Mouse (Mus musculus) megakaryocyte, adult 5-6 weeks (primary cell): Measurements from ENCODE around the gene Plpp3. TPM values are rescaled to one million over a fixed set of nuclear protein-coding genes. Genes with fewer than 3 reads are reported as not detected.

ENCODE experiments used
- ATAC-seq: 2 replicates; pipeline ENCODE4 v1.8.0; 2016; ENCODE audit warnings: mild to moderate bottlenecking, inconsistent platforms; ENCODE audit not compliant: poor library complexity, severe bottlenecking
- total RNA-seq, 2 experiments: library from RNA; stranded (forward) in 1 of 2; stranded (reverse) in 1 of 2; fragments of 153-499, 151-499 nt in 1 of 2; fragments of 221-1000, 200-1000 nt in 1 of 2; gene quantifications; 2 replicates each; pipeline versions ENCODE4 v1.2.3 to v1.2.4; 2015 to 2017

Gene Plpp3
- total RNA-seq, 2 experiments from 2014 or later: 0.29 TPM

DNA sequence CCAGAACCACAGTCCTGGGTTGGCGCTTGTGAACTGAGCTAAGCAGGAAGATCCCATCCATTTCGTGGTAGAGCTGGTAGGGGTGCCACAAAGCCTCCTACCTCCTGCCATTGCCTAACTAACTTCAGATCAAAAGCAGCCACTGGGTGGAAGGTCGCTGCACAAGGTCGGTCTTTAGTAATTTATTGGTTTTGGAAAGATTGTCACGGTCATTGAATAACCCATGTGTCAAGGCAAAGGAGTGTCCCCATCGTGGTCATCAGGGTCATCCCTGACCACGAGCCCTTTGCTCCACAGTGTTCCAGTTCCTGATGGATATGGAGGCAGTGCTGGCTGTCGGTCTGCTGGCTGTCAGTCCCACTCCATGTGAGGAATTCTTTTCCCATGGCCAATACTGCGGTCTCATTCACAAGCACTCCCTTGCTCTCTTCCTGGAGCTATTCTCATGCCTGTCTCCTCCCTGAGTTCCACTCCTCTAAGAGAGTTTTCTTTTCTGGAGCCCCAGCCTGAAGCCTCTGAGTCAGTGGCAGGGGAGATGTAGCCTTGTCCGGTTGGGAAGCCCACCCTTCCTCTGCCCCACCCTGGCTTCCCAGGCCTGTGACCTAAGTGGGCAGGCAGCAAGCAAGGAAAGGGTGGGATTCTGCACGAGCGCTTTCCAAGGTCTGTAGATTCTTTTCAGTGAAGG is 58.7 kb downstream of the Plpp3 start:
- no peak for ATAC-seq

DNA sequence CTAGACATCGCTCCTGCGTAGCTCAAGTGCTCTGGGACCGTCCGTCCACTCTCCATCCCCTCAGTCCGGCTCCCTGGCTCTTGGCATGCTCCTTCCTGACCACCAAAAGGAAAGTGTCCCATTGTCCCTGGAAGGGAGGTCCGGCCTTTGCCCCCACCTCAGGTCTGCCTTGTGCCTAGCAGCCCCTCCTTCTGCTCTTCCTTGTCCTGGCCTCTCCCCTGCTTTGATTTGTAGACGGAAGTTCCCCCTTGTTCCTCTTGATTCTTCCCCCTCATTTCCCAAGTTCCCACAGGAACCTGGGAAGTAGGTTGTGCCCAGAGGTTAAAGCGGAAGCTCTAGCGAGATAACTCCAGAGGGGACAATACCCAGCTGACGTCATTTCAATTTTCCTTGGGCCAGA is 61.1 kb downstream of the Plpp3 start:
- no peak for ATAC-seq

DNA sequence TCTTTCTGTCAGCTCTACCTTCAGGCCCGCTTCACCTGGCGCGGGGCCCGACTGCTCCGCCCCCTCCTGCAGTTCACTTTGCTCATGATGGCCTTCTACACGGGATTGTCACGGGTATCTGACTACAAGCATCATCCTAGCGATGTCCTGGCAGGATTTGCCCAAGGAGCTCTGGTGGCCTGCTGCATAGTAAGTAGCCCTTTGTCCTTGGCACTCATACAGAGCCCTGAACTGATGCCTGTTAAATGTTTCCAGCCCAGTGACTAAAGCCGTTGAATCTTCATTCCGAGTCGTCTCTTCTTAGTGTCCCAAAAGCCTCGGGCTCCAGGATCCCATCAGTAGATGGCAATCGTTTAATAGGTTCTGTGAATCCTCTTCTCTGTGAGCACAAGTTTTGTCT is 62.2 kb downstream of the Plpp3 start:
- no peak for ATAC-seq

DNA sequence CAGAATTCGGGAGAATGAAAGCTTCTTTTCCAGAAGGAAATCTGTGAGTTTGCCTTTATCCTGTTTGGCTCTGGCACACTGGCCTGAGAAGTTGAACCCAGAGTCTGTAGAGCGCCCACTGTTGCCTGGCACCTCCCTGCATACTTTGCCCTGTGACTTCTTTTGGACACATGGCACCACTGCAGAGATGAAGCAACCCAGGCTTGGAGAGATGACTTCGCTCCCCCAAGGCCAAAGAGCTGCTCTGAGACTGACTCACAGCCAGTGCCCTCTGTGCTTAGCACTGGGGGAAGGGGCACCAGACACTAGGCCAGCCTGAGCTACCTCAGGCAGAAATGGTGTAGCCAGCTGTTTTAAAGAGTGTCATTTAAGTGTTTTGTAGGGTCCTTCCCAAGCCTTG is 63.7 kb downstream of the Plpp3 start:
- ATAC-seq: no peak

DNA sequence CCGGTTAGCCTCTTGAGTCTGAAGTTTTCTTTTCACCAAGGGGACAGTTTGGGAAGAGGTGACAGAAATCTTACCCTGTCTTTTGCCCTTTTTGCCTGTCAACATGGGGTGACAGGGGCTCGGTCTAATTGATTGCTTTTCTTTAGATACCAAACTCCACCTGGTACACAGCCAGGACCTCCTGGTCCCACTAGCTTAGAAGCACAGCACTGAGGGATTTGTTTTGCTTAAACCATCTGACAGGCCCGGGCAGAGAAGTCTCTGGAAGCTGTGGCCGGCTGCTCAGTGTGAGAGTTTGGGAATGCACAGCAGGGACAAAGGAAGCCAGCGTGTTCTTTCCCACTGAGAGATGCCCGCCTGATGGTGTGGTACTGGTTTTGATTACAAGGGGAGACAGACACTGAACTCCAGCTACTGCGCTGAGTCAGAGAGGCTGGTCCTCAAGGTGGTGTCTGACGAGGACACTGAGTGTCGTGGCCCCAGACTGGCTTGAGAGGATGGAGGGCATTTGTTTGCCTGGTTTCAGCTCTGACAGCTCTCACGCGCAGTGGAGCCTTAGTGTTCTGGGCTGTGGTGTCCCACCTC is 64.2 kb downstream of the Plpp3 start:
- ATAC-seq: no peak

DNA sequence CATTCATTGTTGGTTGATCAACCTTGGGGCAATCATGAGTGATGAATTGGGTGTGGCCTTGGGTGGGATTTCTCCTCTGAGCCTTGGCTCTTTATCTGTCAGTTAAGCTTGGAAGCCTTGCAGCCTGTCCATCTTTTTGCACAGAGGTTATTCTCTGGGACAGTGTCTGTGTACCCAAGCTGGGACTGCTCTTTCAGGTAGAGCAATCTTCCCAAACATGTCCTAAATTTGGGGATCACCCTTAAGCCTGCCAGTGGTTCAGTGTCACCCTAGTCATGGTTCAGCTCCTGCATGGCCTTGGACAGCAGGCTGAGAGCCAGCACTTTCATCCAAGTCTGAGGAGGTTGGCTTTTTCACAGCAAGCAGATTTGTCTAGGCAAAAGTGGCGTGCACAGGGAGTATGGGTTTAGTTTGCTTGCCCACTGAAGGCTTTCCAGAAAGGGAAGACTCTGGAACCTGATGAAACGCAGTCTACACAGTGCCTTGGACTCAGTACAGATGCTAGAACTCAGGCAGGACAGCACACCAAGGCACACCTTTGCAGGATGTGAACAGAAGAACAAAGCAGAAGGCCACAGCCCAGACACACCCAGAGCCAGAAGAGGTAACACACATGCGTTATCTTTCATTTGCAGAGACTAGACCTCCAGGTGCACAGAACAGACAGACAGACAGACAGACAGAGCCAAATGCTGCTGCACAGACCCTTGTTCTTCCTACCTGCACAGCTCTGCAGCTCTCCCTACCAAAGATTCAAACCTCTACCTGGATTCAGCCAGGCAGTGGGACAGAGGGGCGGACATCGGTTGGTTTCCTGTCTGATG is 66.2 kb downstream of the Plpp3 start:
- ATAC-seq: no peak

DNA sequence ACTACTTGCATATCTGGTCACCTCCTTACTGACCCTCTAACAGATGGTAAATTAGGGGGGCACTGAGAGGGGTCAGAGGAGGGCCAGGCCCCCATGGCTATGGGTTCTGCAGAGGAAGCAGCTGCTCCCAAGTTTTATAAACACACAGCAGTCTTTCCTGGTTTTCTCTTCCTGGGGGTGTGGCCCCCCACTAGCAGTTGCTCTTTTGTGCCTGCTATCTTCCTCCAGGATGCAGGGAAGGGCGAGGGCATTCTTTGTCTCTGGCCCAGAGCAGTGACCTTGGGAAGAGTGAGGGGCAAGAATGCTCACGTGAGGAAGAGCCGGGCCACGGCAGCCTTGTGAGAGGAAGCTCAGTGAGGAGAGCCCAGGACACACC is 66.8 kb downstream of the Plpp3 start:
- no peak for ATAC-seq

DNA sequence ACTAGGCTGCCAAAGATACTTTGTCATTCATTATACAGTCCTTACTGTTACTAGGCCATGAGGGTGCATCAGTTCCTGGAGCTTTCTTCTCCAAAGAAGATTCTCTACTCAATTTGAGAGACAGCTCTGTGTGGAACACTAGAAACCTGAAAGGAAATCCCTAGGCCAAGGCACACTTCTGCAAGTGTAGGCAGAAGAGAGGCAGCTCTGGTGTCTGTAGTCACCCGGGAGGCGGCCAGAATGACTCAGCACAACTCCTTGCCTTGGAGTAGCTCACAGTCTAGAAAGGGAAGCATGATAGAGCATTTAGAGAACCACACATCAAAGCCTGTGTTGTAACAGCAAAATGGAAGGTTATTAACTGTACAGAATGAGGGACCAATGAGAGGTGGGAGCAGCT is 68.4 kb downstream of the Plpp3 start:
- peak; percentile 94 for ATAC-seq

DNA sequence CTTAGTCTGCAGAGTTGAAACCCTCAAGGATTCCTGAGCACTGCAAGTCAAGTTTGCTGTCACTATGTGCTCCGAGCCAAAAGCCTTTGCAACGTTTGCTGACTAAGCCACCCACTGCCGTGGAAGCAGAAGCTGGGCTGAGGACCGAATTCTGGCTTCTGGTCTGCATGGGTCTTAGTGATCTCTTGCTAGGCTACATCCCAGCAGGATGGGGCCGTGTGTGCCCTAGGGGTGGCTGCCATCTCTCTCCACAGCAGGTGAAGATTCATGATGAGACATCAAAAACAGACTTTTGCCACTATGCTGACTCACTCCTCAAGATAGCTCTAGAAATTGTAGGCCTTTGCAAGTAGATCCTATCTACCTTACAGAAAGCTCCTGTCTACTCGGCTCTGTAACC is 69.2 kb downstream of the Plpp3 start:
- ATAC-seq: no peak

DNA sequence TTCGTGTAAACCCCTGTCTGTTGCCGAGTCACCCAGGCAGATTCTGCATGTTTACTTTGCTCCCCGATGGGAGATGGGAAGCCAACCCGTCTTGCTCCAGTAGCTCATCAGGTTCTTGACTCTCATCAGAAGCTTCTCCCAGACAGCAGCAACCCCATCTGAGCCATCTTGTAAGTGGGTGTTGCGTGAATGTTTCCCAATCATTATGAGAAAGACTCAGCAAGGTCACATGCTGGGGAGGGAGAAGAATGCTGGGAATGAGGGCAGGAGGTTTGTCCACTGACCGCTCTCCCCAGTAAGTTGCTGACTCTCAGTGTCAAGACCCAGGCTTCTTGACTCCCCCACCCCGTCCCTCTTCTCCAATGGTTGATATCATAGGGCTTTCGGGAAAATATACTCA is 73.0 kb downstream of the Plpp3 start:
- no peak for ATAC-seq

DNA sequence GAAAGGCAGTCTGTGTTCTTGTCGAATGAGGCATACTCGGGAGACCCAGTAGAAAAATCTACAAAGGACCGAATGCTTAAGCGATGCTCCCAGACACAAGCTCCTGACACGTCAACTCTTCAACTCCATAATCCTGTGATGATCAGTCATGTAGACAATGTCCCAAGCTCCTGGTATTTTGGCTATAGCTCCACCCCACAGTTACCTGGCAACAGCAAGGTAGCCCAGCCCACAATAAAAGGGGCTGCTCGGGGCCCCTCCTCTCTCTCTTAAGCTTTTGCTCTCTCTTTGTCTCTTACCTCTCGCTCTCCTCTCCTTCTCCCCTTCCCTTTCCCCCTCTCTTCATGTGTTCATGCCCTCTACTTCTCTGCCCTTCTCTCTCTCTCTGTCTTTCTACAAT is 83.1 kb downstream of the Plpp3 start:
- no peak for ATAC-seq

DNA sequence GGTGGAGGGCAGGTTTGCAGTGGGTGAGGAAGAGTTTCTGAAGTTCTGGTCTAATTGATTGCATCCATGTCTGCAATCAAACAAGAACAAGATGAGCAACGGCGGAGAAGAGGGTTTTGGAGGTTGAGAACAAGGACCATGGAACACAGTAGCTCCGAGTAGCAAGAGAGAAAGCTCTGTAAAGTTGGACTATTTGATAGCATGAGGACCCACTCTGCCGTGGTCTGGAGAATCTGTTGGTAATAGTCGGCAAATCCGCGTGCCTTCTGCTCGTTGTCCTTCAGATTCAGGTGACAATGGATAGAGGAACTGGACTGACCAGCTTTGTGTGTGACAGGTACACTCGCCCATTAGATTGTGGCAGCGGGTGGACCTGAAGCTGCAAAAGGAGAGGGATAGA is 87.8 kb downstream of the Plpp3 start:
- no peak for ATAC-seq

DNA sequence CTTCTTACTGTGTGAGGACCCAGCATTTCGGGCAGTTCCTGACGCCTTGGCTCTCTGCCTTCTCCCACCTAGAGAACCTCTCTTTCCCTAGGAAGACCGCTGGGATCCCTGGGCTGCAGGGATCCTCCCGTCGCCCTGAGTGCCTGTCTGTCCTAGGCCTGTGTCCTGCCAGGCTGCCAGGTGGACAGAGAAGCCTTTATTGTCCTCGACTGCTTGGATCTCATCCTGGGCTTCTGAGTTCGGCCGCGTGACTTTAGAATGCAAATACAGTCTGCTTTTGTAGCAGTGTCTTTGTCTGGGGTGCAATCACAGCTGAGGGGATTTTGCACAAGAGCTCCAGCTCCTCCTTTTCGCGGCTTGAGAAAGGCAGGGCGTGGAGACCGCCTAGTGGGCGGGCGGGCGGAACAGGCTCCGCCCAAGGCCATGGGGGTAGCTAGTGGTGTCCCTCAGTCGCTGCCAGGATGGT is 88.4 kb downstream of the Plpp3 start:
- peak; percentile 75 for ATAC-seq

DNA sequence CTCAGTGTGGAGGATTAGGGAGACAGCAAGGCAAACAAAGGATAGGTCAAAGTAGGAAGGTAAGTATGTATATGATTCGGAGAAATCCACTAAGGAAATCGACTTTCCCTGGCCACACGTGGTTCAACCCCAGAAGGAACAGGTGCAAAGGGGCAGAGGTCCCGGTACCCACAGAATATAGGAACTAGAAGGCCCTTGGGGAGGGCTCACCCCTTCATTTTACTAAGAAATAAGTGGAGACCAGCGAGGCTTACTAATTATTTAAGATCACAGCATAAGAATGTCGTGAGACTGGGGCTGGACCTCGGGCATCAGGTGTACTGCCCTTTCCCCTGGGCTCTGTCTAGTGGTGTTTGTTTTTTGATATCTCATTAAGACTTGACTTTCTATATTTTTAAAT is 89.2 kb downstream of the Plpp3 start:
- ATAC-seq: no peak

DNA sequence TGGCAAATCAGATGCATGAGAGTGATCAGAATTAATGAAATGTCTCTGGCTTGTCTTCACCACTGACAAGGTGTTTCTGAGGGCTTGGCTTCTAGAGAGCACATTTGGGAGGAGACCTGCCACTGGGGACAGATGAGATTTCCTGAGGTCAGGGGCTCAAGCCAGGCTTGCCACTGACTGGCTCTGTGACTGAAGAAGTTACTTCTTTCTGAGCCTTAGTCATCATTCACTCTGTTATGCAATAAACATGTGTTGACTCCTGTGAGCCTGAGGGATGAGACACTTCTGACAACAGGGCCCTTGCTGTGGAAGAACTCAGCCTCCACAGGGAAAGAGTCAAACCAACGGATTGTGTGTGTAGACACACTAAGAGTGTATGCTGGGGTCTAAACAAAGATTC is 91.0 kb downstream of the Plpp3 start:
- peak; percentile 59 for ATAC-seq

DNA sequence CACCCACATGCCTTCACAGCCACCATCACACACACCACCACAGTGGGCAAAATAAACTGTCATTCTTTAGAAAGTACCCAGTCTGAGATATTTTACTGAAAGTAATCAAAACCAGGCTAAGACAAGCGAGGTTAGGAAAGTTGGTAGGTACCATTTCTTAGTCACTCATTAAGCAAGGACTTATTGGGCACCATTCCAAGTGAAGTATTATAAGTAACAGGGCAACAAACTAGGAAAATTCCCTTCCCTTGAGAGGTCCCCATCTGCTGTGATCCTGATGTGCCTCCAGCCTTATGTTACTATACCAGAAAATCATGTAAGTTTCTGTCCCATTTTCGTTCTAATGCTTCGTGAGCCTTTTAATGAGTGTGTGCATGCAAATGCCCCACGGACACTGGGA is 92.1 kb downstream of the Plpp3 start:
- ATAC-seq: no peak

DNA sequence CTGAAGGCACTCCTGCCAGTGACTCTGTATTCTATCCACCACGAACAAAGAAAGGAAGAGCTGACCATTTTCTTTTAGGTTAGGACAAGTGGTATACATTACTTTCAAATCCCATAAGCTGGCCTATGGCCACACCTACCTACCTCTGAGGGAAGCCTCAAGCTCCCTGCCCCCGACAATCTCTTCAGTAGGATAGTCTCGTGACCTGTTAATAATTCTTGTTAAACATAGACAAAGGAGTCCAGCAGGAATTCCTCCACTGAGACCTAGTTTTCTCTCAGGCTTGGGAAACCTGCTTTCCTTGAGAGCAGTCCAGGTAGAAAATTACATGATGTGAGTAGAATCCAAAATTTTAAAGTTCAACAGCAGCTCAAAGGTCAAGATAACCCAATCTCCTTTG is 93.8 kb downstream of the Plpp3 start:
- no peak for ATAC-seq

DNA sequence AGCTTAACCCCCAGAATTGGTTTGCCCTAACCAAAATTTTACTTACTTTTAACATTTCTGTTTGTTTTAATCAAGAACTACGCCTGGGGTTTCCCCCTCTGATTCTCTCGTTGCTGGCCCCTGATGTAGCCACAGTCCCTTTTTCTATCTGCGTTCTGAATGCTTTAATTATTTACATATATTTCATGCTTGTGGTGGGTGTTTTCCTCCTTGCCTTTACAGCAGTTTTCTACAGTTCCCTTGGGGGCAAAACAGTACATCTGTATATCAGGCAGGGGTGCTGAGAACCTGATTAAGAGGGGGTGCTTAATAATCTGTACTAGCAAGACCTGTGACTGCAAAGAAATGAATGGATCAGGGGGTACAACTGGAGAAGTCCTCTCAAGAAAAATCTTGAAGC is 94.9 kb downstream of the Plpp3 start:
- no peak for ATAC-seq

DNA sequence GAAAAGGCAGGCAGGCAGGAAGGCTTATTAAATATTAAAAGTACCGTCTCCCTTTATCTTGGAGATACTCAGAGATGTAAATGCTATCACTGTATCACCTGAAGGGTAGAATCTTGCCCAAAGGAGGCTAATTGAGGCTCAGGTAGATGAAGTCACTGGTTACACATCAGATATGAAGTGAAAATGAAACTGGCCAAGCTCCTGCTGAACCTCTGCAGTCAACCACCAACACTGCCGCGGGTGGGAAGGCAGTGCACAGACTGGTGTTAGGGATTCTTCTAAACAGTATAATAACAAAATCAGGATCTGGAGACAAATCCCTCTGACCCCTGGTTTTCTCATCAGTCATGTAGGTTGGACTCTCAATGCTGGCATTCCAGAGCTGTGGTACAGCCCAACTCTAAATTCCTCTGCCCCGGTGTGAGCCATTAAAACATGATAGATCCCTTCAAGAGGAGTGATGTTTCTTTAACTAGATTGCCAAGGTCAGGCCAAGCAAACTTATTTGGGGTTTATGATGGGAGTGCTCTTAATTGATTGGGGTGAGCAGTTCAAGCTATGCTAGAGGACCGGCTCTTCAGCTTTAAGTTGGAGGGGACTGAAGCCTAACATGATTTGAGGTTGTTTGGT is 95.5 kb downstream of the Plpp3 start:
- no peak for ATAC-seq

DNA sequence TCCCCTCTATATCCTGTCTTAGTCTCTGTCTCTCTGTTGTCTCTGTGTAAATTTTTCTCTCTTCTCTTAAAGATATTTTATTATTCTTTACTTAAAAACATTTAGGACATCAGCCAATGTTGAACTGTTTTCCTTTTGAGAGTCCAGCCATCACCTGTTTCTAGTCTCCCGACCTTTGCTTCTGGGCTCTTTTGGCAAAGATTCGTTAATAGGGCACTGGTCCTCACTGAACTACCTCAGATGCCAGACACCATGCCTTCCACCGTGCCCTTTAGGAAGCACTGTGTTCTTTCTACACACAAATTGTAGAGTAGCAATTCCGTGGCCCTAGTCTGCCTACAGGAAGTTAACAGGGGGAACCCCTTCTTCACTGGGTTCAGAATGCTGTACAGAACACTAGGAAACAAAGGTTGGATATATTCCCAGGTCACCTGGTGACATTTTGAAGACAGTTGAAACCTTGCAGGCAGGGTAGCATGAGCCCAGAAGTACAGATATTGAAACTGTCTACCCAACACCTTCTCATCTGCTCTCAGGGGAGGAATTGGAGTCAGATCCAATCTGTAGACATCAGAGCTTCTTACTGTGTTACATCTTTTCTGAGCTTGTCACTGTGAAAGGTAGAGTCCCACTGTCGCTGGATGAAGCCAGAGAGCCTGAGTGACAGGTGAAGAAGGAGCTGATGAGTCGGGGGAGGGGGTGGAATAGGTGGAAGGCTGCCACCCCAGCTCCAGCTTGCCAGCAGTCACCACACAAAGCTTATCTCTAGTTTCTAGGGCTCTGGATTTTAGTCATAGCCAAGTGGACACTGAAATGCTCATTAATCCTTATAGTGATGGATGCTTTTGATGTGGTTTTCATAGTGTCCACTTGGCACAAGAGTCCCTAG is 96.5 kb downstream of the Plpp3 start:
- 0 out of 2 replicates have a peak, but pooled peaks have one; percentile 11 for ATAC-seq

DNA sequence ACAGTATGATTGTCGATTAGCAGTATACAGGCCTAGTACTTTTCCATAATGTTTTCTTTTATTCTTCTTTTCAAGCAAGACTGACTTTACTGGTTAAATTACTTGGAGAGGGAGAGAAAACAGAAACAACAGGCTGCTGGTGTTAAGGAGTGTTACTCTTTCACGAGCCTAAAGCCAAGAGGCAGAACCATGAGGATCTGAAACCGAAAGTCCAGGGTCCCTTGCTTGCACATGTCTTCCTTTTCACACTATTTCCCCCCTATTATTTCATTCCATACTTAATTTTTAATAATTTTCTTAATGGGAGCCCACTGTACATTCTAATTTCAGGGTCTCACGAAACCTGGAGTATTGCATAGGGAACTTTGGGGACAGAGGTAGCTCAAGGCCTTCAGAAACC is 97.2 kb downstream of the Plpp3 start:
- ATAC-seq: peak; percentile 70
